Mouse (Mus musculus) forebrain, embryonic 14.5 days (tissue): ENCODE measurements around the gene Tmem132c. TPM values are rescaled to one million over a fixed set of nuclear protein-coding genes. Genes with fewer than 3 reads are reported as not detected.

ENCODE experiments used
- ATAC-seq: fragments of 200-750 bp; cut with Nextera tagmentation; 2 replicates; pipeline ENCODE4 v1.8.0; 2017; ENCODE audit warnings: mild to moderate bottlenecking, moderate library complexity
- DNase-seq: peaks from one replicate; pipeline ENCODE4 v3.0.0-alpha.2; 2015; ENCODE audit warnings: low spot score
- H3K27ac ChIP-seq: fragments of 300-500 bp; sonication (generic); 2 replicates; pipeline ENCODE4 v1.5.1; 2014; ENCODE audit warnings: low read depth, mild to moderate bottlenecking, control low read depth, low read length, moderate library complexity
- H3K27me3 ChIP-seq: fragments of 300-500 bp; sonication (generic); replicated peaks from 2 replicates; pipeline ENCODE4 v1.6.1; 2014; ENCODE audit warnings: low read length, control low read depth, mixed read lengths; ENCODE audit not compliant: control insufficient read depth, insufficient read depth
- H3K36me3 ChIP-seq: fragments of 300-500 bp; sonication (generic); 2 replicates; pipeline ENCODE4 v1.6.1; 2014; ENCODE audit warnings: low read length, control low read depth; ENCODE audit not compliant: control insufficient read depth, insufficient read depth
- H3K4me1 ChIP-seq: fragments of 300-500 bp; sonication (generic); 2 replicates; pipeline ENCODE4 v1.6.1; 2014; ENCODE audit warnings: antibody characterized with exemption, low read length, control low read depth; ENCODE audit not compliant: control insufficient read depth, insufficient read depth
- H3K4me2 ChIP-seq: fragments of 300-500 bp; sonication (generic); 2 replicates; pipeline ENCODE4 v1.6.1; 2014; ENCODE audit warnings: mild to moderate bottlenecking, control low read depth, low read length
- H3K4me3 ChIP-seq: fragments of 300-500 bp; sonication (generic); 2 replicates; pipeline ENCODE4 v1.5.1; 2014; ENCODE audit warnings: low read depth, low read length, control low read depth
- H3K9ac ChIP-seq: fragments of 300-500 bp; sonication (generic); 2 replicates; pipeline ENCODE4 v1.6.1; 2014; ENCODE audit warnings: mild to moderate bottlenecking, low read length, control low read depth, moderate library complexity
- H3K9me3 ChIP-seq: fragments of 300-500 bp; sonication (generic); replicated peaks from 2 replicates; pipeline ENCODE4 v1.6.1; 2016; ENCODE audit warnings: low read length, control low read depth, mixed read lengths; ENCODE audit not compliant: control insufficient read depth
- WGBS: fragments of 180-500 bp; shearing (Covaris S2); extraction: QIAGEN DNeasy Blood & Tissue Kit; methylation state at CpG from one replicate; pipeline ENCODE4 v1.1.7; 2014; 5-methylcytosine and 5-hydroxymethylcytosine counted together
- polyA plus RNA-seq: library from polyadenylated mRNA; unstranded; fragments of >200 nt; fragmentation: Nextera tagmentation; extraction: Ambion mirVana; gene quantifications from 2 replicates; pipeline ENCODE4 v1.2.1, GENCODE M21; 2014

The Tmem132c gene
- polyA plus RNA-seq, 1 experiment from 2014 or later: 6.5 TPM

DNA sequence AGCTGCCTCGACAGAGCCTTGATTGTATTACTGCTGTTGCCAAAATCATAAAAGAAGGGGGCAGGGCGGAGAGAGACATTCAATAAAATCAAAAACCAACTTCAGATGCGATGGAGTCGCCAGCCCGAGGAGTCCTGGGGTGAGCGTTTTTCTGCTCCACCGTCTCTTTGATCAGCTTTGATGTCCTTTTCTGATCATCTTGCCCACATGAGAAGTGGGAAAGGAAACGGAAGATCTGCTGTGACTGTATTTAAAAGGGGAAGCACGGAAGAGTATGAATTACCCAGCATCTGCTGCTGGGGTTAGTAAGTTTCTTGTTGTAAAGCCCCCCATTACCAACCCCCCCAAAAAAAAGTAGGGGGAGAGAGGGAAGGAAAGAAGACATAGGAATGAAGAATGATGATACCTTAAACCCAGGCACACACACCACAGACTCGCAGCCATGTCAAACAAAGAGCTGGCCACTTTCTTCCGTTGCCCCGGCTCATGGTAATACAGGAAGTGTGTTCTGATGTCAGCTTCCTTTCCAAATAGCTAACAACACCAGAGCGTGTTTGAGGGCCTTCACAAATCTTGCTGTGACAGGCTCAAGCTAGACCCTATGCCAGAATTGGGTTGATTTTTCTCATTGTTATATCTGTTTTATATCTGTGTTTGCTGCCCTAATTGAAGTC, 243.3 kb downstream of the Tmem132c start:
- no peak for ATAC-seq
- Histone ChIP-seq H3K27ac (no peak overlapping the region), H3K4me3 (no peak overlapping the region), H3K27me3 (no peaks in the 10 kb centered on the region), H3K4me2 (no peak overlapping the region), H3K36me3 (no peaks in the 10 kb centered on the region), H3K9ac (no peak overlapping the region), H3K9me3 (no peaks in the 10 kb centered on the region; the same call in 1 of the 2 replicates), H3K4me1 (no peaks in the 10 kb centered on the region; the same call in 1 of the 2 replicates)
- WGBS: 46% methylated on average over 13 of the region's 13 CpGs
- DNase-seq: peak; percentile 47

DNA sequence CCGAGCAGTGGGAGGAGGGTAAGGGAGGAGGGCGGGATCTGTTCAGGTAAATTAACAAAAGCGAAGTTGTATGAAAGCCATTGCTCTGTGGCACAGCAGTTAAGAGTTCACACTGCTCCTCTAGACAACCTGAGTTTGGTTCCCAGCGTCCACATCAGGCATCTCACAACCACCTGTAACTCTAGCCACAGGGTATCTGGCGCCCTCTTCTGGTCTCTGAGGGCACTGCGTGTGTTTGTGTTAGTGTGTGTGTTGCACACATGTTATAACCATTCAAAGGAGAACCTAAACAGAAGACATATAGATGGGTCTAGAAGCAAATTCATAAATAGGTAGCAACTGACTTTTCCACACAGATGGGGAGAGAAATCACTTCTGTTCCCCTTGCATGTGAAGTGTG, 245.6 kb downstream of the Tmem132c start:
- Histone ChIP-seq H3K27ac (no peak overlapping the region), H3K4me1 (no peaks in the 10 kb centered on the region; the same call in 1 of the 2 replicates), H3K27me3 (no peaks in the 10 kb centered on the region), H3K36me3 (no peaks in the 10 kb centered on the region), H3K4me2 (no peak overlapping the region), H3K9me3 (no peaks in the 10 kb centered on the region; the same call in 1 of the 2 replicates), H3K9ac (no peak overlapping the region), H3K4me3 (no peak overlapping the region)
- WGBS: 85% methylated on average over 6 of the region's 6 CpGs
- no peak for DNase-seq
- no peak for ATAC-seq

DNA sequence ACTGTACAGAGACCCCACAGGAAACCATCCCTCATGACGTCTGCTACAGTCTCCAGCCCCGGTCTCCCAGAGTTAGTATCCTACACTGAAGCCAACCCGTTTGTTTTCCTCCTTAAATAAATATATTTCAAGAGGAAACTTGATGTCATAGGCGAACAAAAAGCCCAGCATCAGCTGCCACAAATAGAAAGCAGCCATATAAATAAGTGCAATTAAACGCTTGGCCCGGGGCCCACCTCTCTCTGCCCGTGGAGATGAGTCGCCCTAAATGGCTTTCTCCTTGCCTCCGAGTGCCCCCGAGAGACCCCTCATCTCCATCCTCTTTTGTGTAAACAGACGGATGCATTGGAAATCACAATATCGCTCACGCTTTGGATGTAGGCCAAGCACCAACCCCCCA, 247.1 kb downstream of the Tmem132c start:
- no peaks in the 10 kb centered on the region; the same call in 1 of the 2 replicates for H3K9me3 ChIP-seq
- H3K4me1 ChIP-seq: no peaks in the 10 kb centered on the region; the same call in 1 of the 2 replicates
- no peak overlapping the region for H3K27ac ChIP-seq
- ATAC-seq: no peak
- no peak for DNase-seq
- no peak overlapping the region for H3K9ac ChIP-seq
- no peak overlapping the region for H3K4me2 ChIP-seq
- no peaks in the 10 kb centered on the region for H3K36me3 ChIP-seq
- 75% methylated on average over 13 of the region's 13 CpGs for WGBS
- H3K4me3 ChIP-seq: no peak overlapping the region
- no peaks in the 10 kb centered on the region for H3K27me3 ChIP-seq

DNA sequence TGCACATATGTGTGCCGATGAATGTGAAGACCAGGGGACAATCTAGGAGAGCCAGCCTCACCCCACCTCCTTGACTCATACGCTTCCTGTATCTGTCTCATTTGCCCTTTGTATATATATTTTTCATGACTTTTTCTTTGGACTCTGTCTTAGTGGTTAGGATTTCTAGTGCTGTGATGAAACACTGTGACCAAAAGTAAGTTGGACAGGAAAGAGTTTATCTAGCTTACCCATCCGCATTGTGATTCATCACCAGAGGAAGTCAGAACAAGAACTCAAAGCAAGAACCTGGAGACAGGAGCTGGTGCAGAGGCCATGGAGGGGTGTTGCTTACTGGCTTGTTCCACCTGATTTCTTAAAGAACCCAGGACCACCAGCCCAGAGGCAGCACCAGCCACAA, 250.1 kb downstream of the Tmem132c start:
- WGBS: 90% methylated on average over 3 of the region's 3 CpGs
- no peak overlapping the region for H3K27ac ChIP-seq
- H3K4me1 ChIP-seq: peaks cover 2% of the 10 kb centered on the region; the same call in 1 of the 2 replicates

DNA sequence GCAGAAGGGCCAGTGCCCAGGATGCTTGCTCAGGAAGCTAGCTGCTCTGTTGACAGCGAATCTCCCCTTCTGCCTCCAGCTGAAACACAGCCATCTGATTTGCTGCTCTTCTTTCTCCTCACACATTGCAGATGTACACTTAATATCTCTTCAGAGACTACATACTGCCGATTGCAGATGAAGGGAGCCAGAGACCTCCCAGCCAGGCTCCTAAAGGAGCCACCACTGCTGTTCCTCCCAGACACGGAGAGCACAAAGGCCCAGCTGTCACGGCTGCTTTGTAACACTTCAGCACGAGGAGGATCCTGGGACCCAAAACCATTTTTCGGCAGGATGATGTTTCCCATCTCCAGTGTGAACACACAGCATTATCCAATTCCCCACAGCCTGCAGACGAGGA, 255.3 kb downstream of the Tmem132c start:
- Histone ChIP-seq H3K4me3 (no peak overlapping the region), H3K9me3 (no peaks in the 10 kb centered on the region), H3K9ac (no peak overlapping the region; the same call in 1 of the 2 replicates), H3K27ac (0 out of 2 replicates have a peak overlapping the region, but pooled peaks have one; percentile 14), H3K4me1 (peaks cover 10% of the 10 kb centered on the region), H3K4me2 (no peak overlapping the region), H3K36me3 (no peaks in the 10 kb centered on the region), H3K27me3 (no peaks in the 10 kb centered on the region)
- ATAC-seq (no peak), DNase-seq (peak; percentile 49)
- WGBS: 47% methylated on average over 7 of the region's 7 CpGs

More for the DNA sequence above, 250.1 kb downstream of the Tmem132c start:
- Histone ChIP-seq H3K27me3 (no peaks in the 10 kb centered on the region), H3K9me3 (no peaks in the 10 kb centered on the region; the same call in 1 of the 2 replicates), H3K36me3 (no peaks in the 10 kb centered on the region), H3K4me2 (no peak overlapping the region), H3K9ac (no peak overlapping the region), H3K4me3 (no peak overlapping the region)
- no peak for DNase-seq
- no peak for ATAC-seq

DNA sequence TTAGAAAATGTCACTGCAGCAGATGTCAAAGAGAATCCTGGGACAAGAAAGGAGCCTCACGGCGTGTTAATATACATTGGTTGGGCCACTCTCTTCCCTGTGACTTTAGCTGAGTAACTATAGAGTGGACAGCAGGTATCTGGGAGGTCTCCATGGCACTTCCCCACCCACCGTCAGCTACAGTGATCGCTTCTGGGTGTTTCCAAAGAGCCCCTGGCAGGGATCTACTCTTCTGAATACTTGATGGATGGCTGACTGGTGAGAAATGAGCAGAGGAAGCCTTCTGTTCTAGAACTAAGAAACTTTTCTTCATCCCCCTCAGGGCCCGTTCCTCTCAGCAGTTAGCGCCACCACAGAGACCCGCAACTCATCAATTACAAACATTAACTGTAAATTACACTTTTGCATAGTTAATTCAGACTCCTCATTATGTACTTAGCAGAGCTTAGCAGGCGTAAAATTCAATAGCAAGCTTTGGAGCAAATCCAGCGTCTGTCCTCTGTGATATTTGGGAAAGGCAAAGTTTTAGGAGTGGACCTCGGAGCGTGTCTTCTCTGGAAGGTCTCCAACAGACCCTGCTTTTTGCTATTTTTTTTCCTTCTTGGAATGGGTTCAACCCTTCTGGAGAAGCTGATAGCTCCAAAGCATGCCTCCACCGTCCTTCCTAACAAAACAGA, 257.7 kb downstream of the Tmem132c start:
- H3K36me3 ChIP-seq: no peaks in the 10 kb centered on the region
- DNase-seq (peak; percentile 67), ATAC-seq (peak; percentile 34)
- H3K4me1 ChIP-seq: peaks cover 10% of the 10 kb centered on the region
- H3K4me3 ChIP-seq: no peak overlapping the region
- H3K27me3 ChIP-seq: no peaks in the 10 kb centered on the region
- WGBS: 26% methylated on average over 12 of the region's 12 CpGs
- H3K4me2 ChIP-seq: no peak overlapping the region
- H3K9me3 ChIP-seq: no peaks in the 10 kb centered on the region
- H3K9ac ChIP-seq: no peak overlapping the region
- H3K27ac ChIP-seq: no peak overlapping the region

DNA sequence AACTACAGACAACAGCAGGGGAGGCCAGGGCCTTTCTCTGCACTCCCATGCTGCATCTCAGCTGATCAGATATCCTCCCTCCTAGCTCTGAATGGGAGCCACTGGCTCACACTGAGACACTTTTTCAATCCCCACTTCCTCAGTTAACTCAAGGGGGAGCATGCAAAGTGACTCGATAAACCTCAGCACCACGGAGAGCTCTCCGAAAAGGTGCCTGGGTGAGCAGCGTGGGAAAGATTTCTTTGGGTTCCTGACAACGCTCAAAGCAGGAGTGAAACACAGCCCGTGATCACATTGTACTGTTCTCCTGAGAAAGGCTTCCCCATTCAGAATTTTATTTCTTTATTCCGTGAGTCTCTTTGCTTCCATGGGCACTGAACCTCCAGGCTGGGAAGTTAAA, 261.2 kb downstream of the Tmem132c start:
- WGBS: 33% methylated on average over 7 of the region's 7 CpGs
- Histone ChIP-seq H3K4me1 (peaks cover 7% of the 10 kb centered on the region), H3K27ac (no peak overlapping the region), H3K27me3 (no peaks in the 10 kb centered on the region), H3K36me3 (no peaks in the 10 kb centered on the region), H3K9ac (no peak overlapping the region), H3K4me2 (no peak overlapping the region), H3K4me3 (no peak overlapping the region), H3K9me3 (no peaks in the 10 kb centered on the region)
- ATAC-seq: no peak
- no peak for DNase-seq

DNA sequence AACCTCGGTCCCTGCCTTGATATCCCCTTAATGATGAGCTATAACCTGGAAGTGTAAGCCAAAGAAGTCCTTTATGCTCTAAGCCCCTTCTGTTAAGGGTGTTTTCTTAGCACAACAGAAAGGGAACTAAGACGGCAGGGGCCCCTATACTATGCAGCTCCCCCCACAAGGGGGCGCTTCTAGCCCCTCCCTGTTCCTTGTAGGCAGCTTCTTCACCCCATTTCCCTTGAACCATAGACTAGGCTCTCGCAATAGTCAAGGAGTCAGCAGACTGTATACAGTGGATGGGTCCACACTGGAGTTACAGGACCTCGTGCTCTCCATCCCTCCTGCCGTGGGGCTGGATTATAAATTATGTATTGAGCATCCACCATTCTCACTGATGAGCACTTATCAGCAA, 264.1 kb downstream of the Tmem132c start:
- Histone ChIP-seq H3K4me3 (no peak overlapping the region), H3K4me2 (no peak overlapping the region), H3K27ac (no peak overlapping the region), H3K36me3 (no peaks in the 10 kb centered on the region), H3K9me3 (no peaks in the 10 kb centered on the region), H3K4me1 (no peaks in the 10 kb centered on the region), H3K9ac (no peak overlapping the region), H3K27me3 (no peaks in the 10 kb centered on the region)
- WGBS: 73% methylated on average over 6 of the region's 6 CpGs
- ATAC-seq: no peak
- no peak for DNase-seq

DNA sequence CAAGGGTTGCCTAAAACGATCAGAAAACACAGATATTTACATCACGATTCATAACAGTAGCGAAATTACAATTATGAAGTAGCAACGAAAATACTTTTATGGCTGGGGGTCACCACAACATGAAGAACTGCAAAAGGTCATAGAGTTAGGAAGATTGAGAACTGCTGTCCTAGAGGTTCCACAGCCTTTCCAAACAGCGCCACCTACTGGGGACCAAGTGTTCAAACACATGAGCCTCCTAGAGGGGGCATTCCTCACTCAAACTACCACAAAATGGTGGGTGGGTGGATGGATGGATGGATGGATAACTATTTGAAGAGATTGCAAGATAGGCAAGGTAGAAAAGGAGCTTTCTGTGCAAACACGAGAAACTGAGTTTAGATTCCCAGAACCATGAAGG, 270.0 kb downstream of the Tmem132c start:
- 89% methylated on average over 6 of the region's 6 CpGs for WGBS
- DNase-seq: no peak
- Histone ChIP-seq H3K27me3 (no peaks in the 10 kb centered on the region), H3K4me2 (no peak overlapping the region), H3K36me3 (no peaks in the 10 kb centered on the region), H3K27ac (no peak overlapping the region), H3K4me3 (no peak overlapping the region), H3K9ac (no peak overlapping the region), H3K9me3 (no peaks in the 10 kb centered on the region), H3K4me1 (no peaks in the 10 kb centered on the region)
- no peak for ATAC-seq
